Mouse (Mus musculus): ENCODE measurements at regions not wholly inside any gene's neighbourhood (a gene's known extent, or its start where the extent isn't known, plus 50 kb on each side); places are given as distances from the start of the nearest gene placed in this dataset.

- H3K4me3 ChIP-seq (ENCODE audit: low read depth, low read length), result no peak overlapping the region
- H3K27me3 ChIP-seq (ENCODE audit: control insufficient read depth, insufficient read depth, low read depth, low read length), result no peaks in the 10 kb centered on the region
- no peaks in the 10 kb centered on the region for H3K9me3 ChIP-seq (replicated peaks; ENCODE audit: control insufficient read depth, low read length)
- no peak for ATAC-seq (ENCODE audit: low read depth)
- no peaks in the 10 kb centered on the region for H3K4me1 ChIP-seq (ENCODE audit: control insufficient read depth, low read depth, low read length)
- H3K4me2 ChIP-seq (ENCODE audit: low read depth, low read length), result no peak overlapping the region
- 39% methylated on average over 7 of the region's 7 CpGs for WGBS (ENCODE audit: insufficient replicate concordance)
- no peak overlapping the region for H3K9ac ChIP-seq (ENCODE audit: low read depth, low read length)
- H3K36me3 ChIP-seq (ENCODE audit: control insufficient read depth, insufficient read depth), result no peaks in the 10 kb centered on the region
- H3K27ac ChIP-seq (ENCODE audit: low read length), result no peak overlapping the region
These were observed 181.8 kb downstream of the Trim29 start for GRCm38 (mm10) chr9:43492236-43493000.

GRCm38 (mm10) chr9:43498596-43498995, 187.9 kb downstream of the Trim29 start:
- no peaks in the 10 kb centered on the region for H3K9me3 ChIP-seq (replicated peaks; ENCODE audit: control insufficient read depth, low read length)
- no peak overlapping the region for H3K27ac ChIP-seq (ENCODE audit: low read length)
- no peak overlapping the region for H3K4me2 ChIP-seq (ENCODE audit: low read depth, low read length)
- H3K4me1 ChIP-seq (ENCODE audit: control insufficient read depth, low read depth, low read length), result no peaks in the 10 kb centered on the region
- H3K36me3 ChIP-seq (ENCODE audit: control insufficient read depth, insufficient read depth), result no peaks in the 10 kb centered on the region
- H3K27me3 ChIP-seq (ENCODE audit: control insufficient read depth, insufficient read depth, low read depth, low read length), result no peaks in the 10 kb centered on the region
- no peak overlapping the region for H3K9ac ChIP-seq (ENCODE audit: low read depth, low read length)
- no peak overlapping the region for H3K4me3 ChIP-seq (ENCODE audit: low read depth, low read length)
- WGBS (ENCODE audit: insufficient replicate concordance), result 75% methylated on average over 14 of the region's 14 CpGs
- ATAC-seq (ENCODE audit: low read depth), result no peak

DNA sequence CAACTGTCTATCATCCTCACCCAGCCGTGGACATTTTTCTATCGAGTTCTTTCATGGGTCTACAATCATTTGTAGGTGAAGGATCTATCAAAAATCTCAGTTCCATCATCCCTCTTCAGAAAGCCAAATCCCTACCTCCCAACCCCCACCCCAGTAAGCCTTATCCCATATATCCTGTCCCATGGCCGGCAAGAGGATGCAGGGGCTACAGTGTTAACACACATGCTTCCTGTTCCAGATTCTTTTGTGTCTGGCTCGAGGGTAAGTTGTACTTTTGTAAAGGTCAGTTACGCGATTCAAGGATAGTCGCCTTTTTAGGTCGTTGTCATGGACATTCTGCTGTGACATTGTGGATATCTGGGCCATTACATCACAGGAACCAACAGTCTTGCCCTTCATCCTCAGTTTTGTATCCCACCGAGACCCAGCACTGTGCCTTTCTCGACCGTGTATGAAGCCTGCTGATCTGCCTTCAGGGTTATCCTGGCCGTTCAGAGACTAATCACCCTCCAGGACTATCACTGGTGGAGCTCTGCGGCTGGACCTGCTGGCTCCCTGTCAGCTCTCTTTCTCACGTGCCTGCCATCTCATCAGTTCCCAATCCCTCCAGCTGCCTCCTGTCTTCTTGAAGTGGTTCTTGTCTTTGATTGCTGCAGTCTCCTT, 193.8 kb downstream of the Trim29 start:
- H3K4me1 ChIP-seq (ENCODE audit: control insufficient read depth, low read depth, low read length), result no peaks in the 10 kb centered on the region
- no peaks in the 10 kb centered on the region for H3K27me3 ChIP-seq (ENCODE audit: control insufficient read depth, insufficient read depth, low read depth, low read length)
- no peaks in the 10 kb centered on the region for H3K9me3 ChIP-seq (replicated peaks; ENCODE audit: control insufficient read depth, low read length)
- no peak for ATAC-seq (ENCODE audit: low read depth)
- H3K27ac ChIP-seq (ENCODE audit: low read length), result no peak overlapping the region
- 24% methylated on average over 14 of the region's 14 CpGs for WGBS (ENCODE audit: insufficient replicate concordance)
- H3K9ac ChIP-seq (ENCODE audit: low read depth, low read length), result no peak overlapping the region
- no peaks in the 10 kb centered on the region for H3K36me3 ChIP-seq (ENCODE audit: control insufficient read depth, insufficient read depth)
- no peak overlapping the region for H3K4me2 ChIP-seq (ENCODE audit: low read depth, low read length)
- H3K4me3 ChIP-seq (ENCODE audit: low read depth, low read length), result no peak overlapping the region

DNA sequence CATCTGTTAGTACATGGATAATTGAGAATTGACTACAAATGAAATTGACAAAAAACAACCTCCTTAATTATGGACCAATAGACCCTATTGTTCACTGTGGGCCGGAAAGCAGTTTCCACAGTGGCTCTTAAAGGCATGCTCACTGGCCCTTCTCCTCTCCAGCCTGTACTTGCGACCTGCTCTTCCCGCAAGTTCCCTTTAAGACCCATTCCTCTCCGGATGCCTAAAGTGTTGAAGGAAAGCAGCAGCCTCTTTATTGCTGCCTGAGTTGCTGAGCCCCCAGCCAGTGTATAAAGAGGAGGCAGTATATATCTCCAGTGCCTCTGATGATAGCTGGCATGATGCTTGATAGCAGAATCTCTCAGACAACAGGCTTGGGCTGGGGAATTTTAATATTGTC, 195.2 kb downstream of the Trim29 start:
- Histone ChIP-seq H3K4me3 (ENCODE audit: low read depth, low read length) (no peak overlapping the region), H3K9me3 (replicated peaks; ENCODE audit: control insufficient read depth, low read length) (no peaks in the 10 kb centered on the region), H3K9ac (ENCODE audit: low read depth, low read length) (no peak overlapping the region), H3K4me1 (ENCODE audit: control insufficient read depth, low read depth, low read length) (no peaks in the 10 kb centered on the region), H3K27me3 (ENCODE audit: control insufficient read depth, insufficient read depth, low read depth, low read length) (no peaks in the 10 kb centered on the region), H3K27ac (ENCODE audit: low read length) (no peak overlapping the region), H3K36me3 (ENCODE audit: control insufficient read depth, insufficient read depth) (no peaks in the 10 kb centered on the region), H3K4me2 (ENCODE audit: low read depth, low read length) (no peak overlapping the region)
- ATAC-seq (ENCODE audit: low read depth), result no peak
- 34% methylated on average over 4 of the region's 4 CpGs for WGBS (ENCODE audit: insufficient replicate concordance)

GRCm38 (mm10) chr9:43506276-43506675, 195.6 kb downstream of the Trim29 start:
- ATAC-seq (ENCODE audit: low read depth), result no peak
- no peak overlapping the region for H3K27ac ChIP-seq (ENCODE audit: low read length)
- no peak overlapping the region for H3K4me3 ChIP-seq (ENCODE audit: low read depth, low read length)
- 39% methylated on average over 6 of the region's 6 CpGs for WGBS (ENCODE audit: insufficient replicate concordance)
- H3K36me3 ChIP-seq (ENCODE audit: control insufficient read depth, insufficient read depth), result no peaks in the 10 kb centered on the region
- H3K9me3 ChIP-seq (replicated peaks; ENCODE audit: control insufficient read depth, low read length), result no peaks in the 10 kb centered on the region
- no peaks in the 10 kb centered on the region for H3K27me3 ChIP-seq (ENCODE audit: control insufficient read depth, insufficient read depth, low read depth, low read length)
- H3K9ac ChIP-seq (ENCODE audit: low read depth, low read length), result no peak overlapping the region
- H3K4me2 ChIP-seq (ENCODE audit: low read depth, low read length), result no peak overlapping the region
- no peaks in the 10 kb centered on the region for H3K4me1 ChIP-seq (ENCODE audit: control insufficient read depth, low read depth, low read length)

- WGBS (ENCODE audit: insufficient replicate concordance), result 36% methylated on average over 6 of the region's 6 CpGs
- Histone ChIP-seq H3K4me3 (ENCODE audit: low read depth, low read length) (no peak overlapping the region), H3K9ac (ENCODE audit: low read depth, low read length) (no peak overlapping the region), H3K9me3 (replicated peaks; ENCODE audit: control insufficient read depth, low read length) (no peaks in the 10 kb centered on the region), H3K27me3 (ENCODE audit: control insufficient read depth, insufficient read depth, low read depth, low read length) (no peaks in the 10 kb centered on the region), H3K4me1 (ENCODE audit: control insufficient read depth, low read depth, low read length) (no peaks in the 10 kb centered on the region), H3K4me2 (ENCODE audit: low read depth, low read length) (no peak overlapping the region), H3K27ac (ENCODE audit: low read length) (no peak overlapping the region), H3K36me3 (ENCODE audit: control insufficient read depth, insufficient read depth) (no peaks in the 10 kb centered on the region)
- no peak for ATAC-seq (ENCODE audit: low read depth)
These were observed 202.2 kb downstream of the Trim29 start for GRCm38 (mm10) chr9:43512806-43513205.

GRCm38 (mm10) chr9:43514731-43515458, 204.2 kb downstream of the Trim29 start:
- H3K9ac ChIP-seq (ENCODE audit: low read depth, low read length), result no peak overlapping the region
- WGBS (ENCODE audit: insufficient replicate concordance), result 59% methylated on average over 16 of the region's 16 CpGs
- H3K4me3 ChIP-seq (ENCODE audit: low read depth, low read length), result no peak overlapping the region
- H3K4me1 ChIP-seq (ENCODE audit: control insufficient read depth, low read depth, low read length), result no peaks in the 10 kb centered on the region
- ATAC-seq (ENCODE audit: low read depth), result no peak
- no peaks in the 10 kb centered on the region for H3K36me3 ChIP-seq (ENCODE audit: control insufficient read depth, insufficient read depth)
- no peaks in the 10 kb centered on the region for H3K27me3 ChIP-seq (ENCODE audit: control insufficient read depth, insufficient read depth, low read depth, low read length)
- H3K9me3 ChIP-seq (replicated peaks; ENCODE audit: control insufficient read depth, low read length), result no peaks in the 10 kb centered on the region
- H3K27ac ChIP-seq (ENCODE audit: low read length), result no peak overlapping the region
- no peak overlapping the region for H3K4me2 ChIP-seq (ENCODE audit: low read depth, low read length)

DNA sequence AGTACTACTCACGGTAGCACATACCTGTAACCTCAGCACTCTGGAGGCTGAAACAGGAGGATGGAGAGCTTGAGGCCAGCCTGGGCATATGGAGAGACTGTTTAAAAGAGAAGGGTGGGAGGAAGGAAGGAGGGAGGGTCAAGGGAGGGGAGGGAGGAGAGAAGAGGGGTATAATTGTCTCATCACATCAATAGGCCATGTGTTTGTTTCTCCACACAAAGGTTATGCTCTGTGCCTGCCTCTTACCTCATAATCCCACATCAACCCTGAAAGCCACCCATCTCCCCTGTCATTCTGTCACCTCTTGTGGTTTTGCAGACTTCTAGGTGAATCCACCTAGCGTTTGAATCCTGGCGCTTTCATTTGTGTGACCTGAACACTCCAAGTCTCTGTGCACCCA, 210.3 kb downstream of the Trim29 start:
- 76% methylated on average over 3 of the region's 3 CpGs for WGBS (ENCODE audit: insufficient replicate concordance)
- no peaks in the 10 kb centered on the region for H3K9me3 ChIP-seq (replicated peaks; ENCODE audit: control insufficient read depth, low read length)
- H3K4me2 ChIP-seq (ENCODE audit: low read depth, low read length), result no peak overlapping the region
- no peak overlapping the region for H3K9ac ChIP-seq (ENCODE audit: low read depth, low read length)
- no peaks in the 10 kb centered on the region for H3K36me3 ChIP-seq (ENCODE audit: control insufficient read depth, insufficient read depth)
- H3K4me1 ChIP-seq (ENCODE audit: control insufficient read depth, low read depth, low read length), result no peaks in the 10 kb centered on the region
- H3K4me3 ChIP-seq (ENCODE audit: low read depth, low read length), result no peak overlapping the region
- no peak overlapping the region for H3K27ac ChIP-seq (ENCODE audit: low read length)
- H3K27me3 ChIP-seq (ENCODE audit: control insufficient read depth, insufficient read depth, low read depth, low read length), result no peaks in the 10 kb centered on the region
- no peak for ATAC-seq (ENCODE audit: low read depth)

All from liver, embryonic 16.5 days (tissue).